Mouse (Mus musculus) brain, embryonic 14.5 days (tissue): ENCODE measurements around the gene Zc3h7b. TPM values are rescaled to one million over a fixed set of nuclear protein-coding genes. Genes with fewer than 3 reads are reported as not detected.

Experiments used
- DNase-seq: peaks from one replicate; pipeline ENCODE4 v3.0.0-alpha.2; 2011; ENCODE audit warnings: low read depth
- CTCF ChIP-seq: fragments of 200-500 bp; IDR thresholded peaks from 2 replicates; pipeline ENCODE4 v1.5.1; 2012; ENCODE audit warnings: inconsistent platforms, mild to moderate bottlenecking, moderate library complexity, borderline replicate concordance; ENCODE audit not compliant: insufficient read depth, insufficient read length; ENCODE audit errors: extremely low read depth
- POLR2A ChIP-seq: fragments of 200-500 bp; IDR thresholded peaks from 2 replicates; pipeline ENCODE4 v1.6.1; 2012; ENCODE audit warnings: mild to moderate bottlenecking, inconsistent platforms, borderline replicate concordance; ENCODE audit not compliant: poor library complexity, insufficient read depth, insufficient read length, severe bottlenecking; ENCODE audit errors: extremely low read depth
- polyA plus RNA-seq: library from polyadenylated mRNA; depleted of rRNA; stranded (reverse); fragments of >200 nt; gene quantifications from 2 replicates; pipeline ENCODE4 v1.2.3, GENCODE M21; 2012

Gene Zc3h7b
- polyA plus RNA-seq, 1 experiment: 102 TPM

GRCm38 (mm10) chr15:81749742-81750141, 4.9 kb downstream of the Zc3h7b start:
- DNase-seq: peak; percentile 26

GRCm38 (mm10) chr15:81753669-81754068, 8.8 kb downstream of the Zc3h7b start:
- no peak for DNase-seq
- TF ChIP-seq POLR2A (no peak), CTCF (no peak)

More at GRCm38 (mm10) chr15:81749742-81750141, 4.9 kb downstream of the Zc3h7b start:
- TF ChIP-seq CTCF (no peak), POLR2A (no peak)

- no peak for DNase-seq
- no peak for TF ChIP-seq POLR2A
Measured at GRCm38 (mm10) chr15:81758701-81759100, 13.8 kb downstream of the Zc3h7b start.

- no peak for TF ChIP-seq CTCF
- no peak for TF ChIP-seq POLR2A
- no peak for DNase-seq
Measured at GRCm38 (mm10) chr15:81759542-81759941, 14.7 kb downstream of the Zc3h7b start.

- TF ChIP-seq CTCF: no peak
- no peak for TF ChIP-seq POLR2A
- DNase-seq: no peak
Measured at GRCm38 (mm10) chr15:81760361-81761079, 15.7 kb downstream of the Zc3h7b start.

GRCm38 (mm10) chr15:81761381-81761780, 16.5 kb downstream of the Zc3h7b start:
- DNase-seq: no peak
- TF ChIP-seq CTCF: no peak
- no peak for TF ChIP-seq POLR2A

- no peak for TF ChIP-seq POLR2A
- no peak; the same call in 1 of the 2 replicates for TF ChIP-seq CTCF
- no peak for DNase-seq
Measured at GRCm38 (mm10) chr15:81761959-81762358, 17.1 kb downstream of the Zc3h7b start.

- no peak for DNase-seq
- TF ChIP-seq CTCF (no peak), POLR2A (no peak)
Measured at GRCm38 (mm10) chr15:81764573-81764972, 19.7 kb downstream of the Zc3h7b start.

GRCm38 (mm10) chr15:81765651-81766050, 20.8 kb downstream of the Zc3h7b start:
- DNase-seq: no peak
- TF ChIP-seq CTCF (no peak), POLR2A (no peak)

- no peak for DNase-seq
- no peak for TF ChIP-seq POLR2A
Measured at GRCm38 (mm10) chr15:81766439-81766838, 21.6 kb downstream of the Zc3h7b start.

- DNase-seq: no peak
- TF ChIP-seq CTCF (no peak), POLR2A (no peak)
Measured at GRCm38 (mm10) chr15:81769037-81769436, 24.2 kb downstream of the Zc3h7b start.

GRCm38 (mm10) chr15:81772431-81773120, 27.7 kb downstream of the Zc3h7b start:
- TF ChIP-seq POLR2A (no peak), CTCF (no peak)
- DNase-seq: no peak

GRCm38 (mm10) chr15:81774505-81775171, 29.8 kb downstream of the Zc3h7b start:
- TF ChIP-seq CTCF (no peak), POLR2A (no peak)

More at GRCm38 (mm10) chr15:81774505-81775171, 29.8 kb downstream of the Zc3h7b start:
- DNase-seq: no peak
